Mouse (Mus musculus) adrenal gland, adult (tissue): ENCODE measurements around the gene Prss21.
"Not testable (repeated sequence)": the region's sequence is repeated elsewhere in the genome, so short reads cannot be mapped to it uniquely, and the experiment has no call there.

Experiments
- DNase-seq, 2 experiments: peaks; one replicate each; pipeline ENCODE4 v3.0.0; 2022 to 2023; ENCODE audit warnings: low spot score in 1 of 2; ENCODE audit not compliant: inconsistent age in 2 of 2

The Prss21 gene

GRCm38 (mm10) chr17:23857913-23858312 lies 9.9 kb upstream of the Prss21 start:
- no peak for DNase-seq

GRCm38 (mm10) chr17:23862926-23863325 lies 4.9 kb upstream of the Prss21 start:
- DNase-seq, result no peak

GRCm38 (mm10) chr17:23868513-23868912 lies 657 bp downstream of the Prss21 start:
- DNase-seq, result no peak

GRCm38 (mm10) chr17:23873884-23874856 lies 6.3 kb downstream of the Prss21 start:
- DNase-seq, result peak; percentile 46 to 82

- no peak for DNase-seq
These were observed 8.9 kb downstream of the Prss21 start for GRCm38 (mm10) chr17:23876741-23877140.

GRCm38 (mm10) chr17:23877166-23877565 lies 9.3 kb downstream of the Prss21 start:
- DNase-seq, result no peak

GRCm38 (mm10) chr17:23880576-23880975 lies 12.7 kb downstream of the Prss21 start, which contains the start of the genes Dcpp1 and Dcpp2:
Dcpp1 (plus strand) TSS chr17:23880876.
Dcpp2 (plus strand) TSS chr17:23880880.
- not testable (repeated sequence) for DNase-seq

GRCm38 (mm10) chr17:23917158-23917557 lies 49.3 kb downstream of the Prss21 start, which contains the start of gene Dcpp3:
Dcpp3 (plus strand) TSS chr17:23917458.
- DNase-seq, result not testable (repeated sequence)
